Mouse (Mus musculus): ENCODE measurements around the gene Zmpste24. TPM values are rescaled to one million over a fixed set of nuclear protein-coding genes. Genes with fewer than 3 reads are reported as not detected.

Zmpste24 gene
- total RNA-seq, 1 experiment from 2014 or later, result 25.0 TPM

Other genes starting within 250 kb of the Zmpste24 start
- 0.12 and 0.37 TPM in 2 replicates for gene Rims3, start 243.4 kb downstream of the Zmpste24 start, total RNA-seq (2017)
- 10.8 and 16.9 TPM in 2 replicates for gene Exo5, start 173.2 kb downstream of the Zmpste24 start, total RNA-seq (2017)
- 4.8 and 10.3 TPM in 2 replicates for gene Zfp69, start 146.5 kb downstream of the Zmpste24 start, total RNA-seq (2017)
- gene Smap2, start 81.0 kb downstream of the Zmpste24 start, total RNA-seq (2017), result 209 and 239 TPM in 2 replicates
- gene Col9a2, start 58.9 kb downstream of the Zmpste24 start, total RNA-seq (2017), result 0.61 TPM in 1 of 2 replicates, not detected in the other
- gene Tmco2, start 11.0 kb upstream of the Zmpste24 start, total RNA-seq (2017), result not detected in 2 replicates
- gene Rlf, start 116.8 kb upstream of the Zmpste24 start, total RNA-seq (2017), result 127 and 138 TPM in 2 replicates
- gene Gm12888, start 226.7 kb upstream of the Zmpste24 start, total RNA-seq (2017), result 0.49 TPM in 1 of 2 replicates, not detected in the other